Mouse (Mus musculus): ENCODE results near the gene Clic1.
A peak's percentile ranks its signal among the peaks of the same experiment; 100 is the strongest.

Clic1 gene

DNA sequence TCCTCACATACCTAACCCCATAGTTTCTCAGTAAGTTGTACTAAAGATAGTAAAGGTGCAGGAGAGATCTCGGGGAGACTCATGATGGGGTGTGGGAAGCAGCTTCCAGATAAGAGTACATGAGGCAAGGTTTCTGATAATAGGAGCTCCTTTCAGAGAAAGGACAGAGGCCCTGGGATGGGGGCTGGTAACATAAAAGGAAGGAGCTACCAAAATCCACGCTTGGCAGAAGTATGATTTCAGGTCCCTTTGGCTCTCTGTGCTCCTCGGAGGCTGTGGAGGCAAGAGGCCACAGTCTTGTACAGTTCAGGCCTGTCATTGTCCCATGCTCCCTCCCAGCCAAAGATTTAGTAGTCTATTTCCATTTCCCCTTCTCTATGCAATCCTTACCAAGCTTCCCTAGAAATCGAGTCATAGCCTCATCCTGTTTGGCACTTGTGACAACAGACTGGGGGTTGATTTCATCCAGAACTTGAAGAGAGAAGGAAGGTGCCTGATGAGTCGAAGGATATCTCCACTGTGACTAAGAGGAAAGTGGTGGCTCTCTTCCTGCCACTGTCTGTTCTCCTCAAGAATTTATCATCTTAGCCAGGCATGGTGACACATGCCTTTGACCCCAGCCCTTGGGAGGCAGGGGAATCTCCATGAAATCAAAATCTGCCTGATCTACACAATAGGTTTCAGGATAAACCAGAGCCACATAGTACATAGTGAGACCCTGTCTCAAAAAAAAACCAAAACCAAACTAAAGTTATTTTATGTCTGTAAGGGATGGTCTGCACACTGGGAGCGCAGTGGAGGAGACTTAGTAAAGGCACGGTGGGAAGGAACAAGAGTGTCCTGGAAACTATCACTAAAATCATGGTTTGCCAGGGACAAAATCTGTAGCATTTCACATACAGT is 4.6 kb upstream of the Clic1 start:
- no peak for DNase-seq (ENCODE audit: low read depth in 1 of 2, low spot score in 2 of 2)

DNA sequence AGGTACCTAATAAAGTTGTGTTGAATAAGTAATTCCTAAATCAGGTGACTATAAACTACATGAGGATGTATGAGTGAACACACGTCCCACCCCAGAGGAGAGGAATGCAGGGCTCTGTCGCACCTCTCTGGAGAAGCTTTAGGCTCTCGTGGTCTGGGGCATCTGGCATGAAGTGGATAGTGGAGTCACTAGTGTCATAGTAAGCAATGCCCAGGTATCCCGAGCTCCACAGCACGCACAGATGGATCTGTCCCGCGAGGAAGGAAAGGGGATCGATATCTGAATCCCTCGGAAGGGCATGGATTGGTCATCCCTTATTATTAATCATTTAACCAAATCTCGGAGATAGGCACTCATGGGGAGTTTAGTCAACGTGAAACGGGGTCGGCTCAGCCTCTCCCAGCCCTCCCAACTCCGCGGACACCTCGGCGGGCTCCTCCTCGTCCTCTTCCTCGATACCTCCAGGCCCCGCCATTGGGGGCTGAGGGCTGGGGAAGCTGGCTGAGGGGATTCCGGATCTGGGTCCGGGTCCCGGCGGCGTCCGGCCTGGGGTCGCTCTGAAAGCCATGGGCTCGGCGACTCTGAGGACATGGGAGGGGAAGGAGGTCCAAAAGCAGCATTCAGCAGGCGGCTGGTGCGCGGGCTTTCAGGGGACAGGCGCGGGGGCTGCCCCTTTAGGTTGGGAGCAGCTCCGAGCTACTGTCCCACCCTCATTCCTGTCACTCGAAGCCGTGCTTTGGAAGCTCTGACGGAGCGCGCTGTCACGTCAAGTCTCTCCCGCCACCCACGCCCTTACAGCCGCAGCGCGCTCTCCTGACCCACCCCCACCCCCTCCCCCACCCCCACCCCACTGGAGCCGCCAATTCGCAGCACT is 3.7 kb upstream of the Clic1 start:
- DNase-seq (ENCODE audit: low read depth in 1 of 2, low spot score in 2 of 2): no peak

DNA sequence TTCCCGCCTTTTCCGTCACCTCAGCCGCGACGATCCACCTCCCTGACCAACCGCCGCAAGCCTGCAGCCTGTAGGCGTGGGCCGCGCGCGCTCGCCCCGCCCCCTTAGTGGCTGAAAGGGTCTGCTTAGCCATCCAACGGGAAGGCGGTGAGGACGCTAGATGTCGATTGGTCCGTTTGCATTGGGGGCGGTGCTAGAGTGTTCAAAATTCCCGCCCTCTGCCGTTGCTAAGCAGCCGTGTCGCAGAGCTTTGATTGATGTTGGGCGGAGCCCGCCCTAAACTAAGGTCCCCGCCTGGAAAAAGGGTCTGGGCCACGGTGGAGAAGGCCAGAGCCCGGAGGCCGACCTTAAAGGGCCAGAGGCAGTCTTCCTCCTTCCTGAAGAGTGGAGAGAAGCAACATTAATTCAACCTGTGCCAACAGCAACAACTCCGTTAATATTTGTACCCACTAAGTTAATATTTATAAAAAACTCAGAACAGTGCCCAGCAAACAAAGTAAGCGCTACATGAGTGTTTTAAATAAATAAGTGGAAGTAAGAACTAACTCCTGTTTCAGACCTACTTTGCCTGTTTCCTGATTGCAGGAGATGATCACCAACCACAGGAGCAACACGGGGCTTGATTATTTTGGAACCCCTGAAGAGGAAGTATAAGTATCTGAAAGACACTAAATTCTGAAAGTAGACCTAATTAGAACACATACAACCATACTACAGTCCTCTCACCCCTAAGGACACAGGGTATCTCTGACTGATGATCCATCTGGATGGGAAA is 2.9 kb upstream of the Clic1 start, which contains the start of gene Msh5:
TSS of gene Msh5 (minus strand) at position 65 of the 775 bp plus-strand sequence.
- DNase-seq (ENCODE audit: low read depth in 1 of 2, low spot score in 2 of 2): peak; percentile 89

DNA sequence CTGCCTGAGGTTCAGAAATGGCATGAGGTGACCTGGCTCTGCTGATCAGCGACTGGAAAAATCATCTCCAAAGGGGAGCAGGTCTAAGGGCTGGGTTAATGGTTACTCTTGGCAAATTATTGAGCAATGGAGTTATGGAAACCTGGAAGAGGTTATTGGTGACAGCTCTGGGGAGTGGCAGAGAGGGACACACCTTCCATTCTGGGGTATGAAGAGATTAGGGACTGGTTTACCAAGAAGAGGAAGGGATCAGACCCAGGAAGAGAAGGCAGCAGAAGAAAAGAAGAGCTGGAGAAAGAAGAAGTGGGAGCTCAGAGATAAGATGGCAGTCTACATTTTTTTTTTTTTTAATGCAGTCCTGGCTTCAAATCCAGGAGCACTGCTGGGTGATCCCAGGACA is 2.1 kb upstream of the Clic1 start:
- no peak for DNase-seq (ENCODE audit: low read depth in 1 of 2, low spot score in 2 of 2)

DNA sequence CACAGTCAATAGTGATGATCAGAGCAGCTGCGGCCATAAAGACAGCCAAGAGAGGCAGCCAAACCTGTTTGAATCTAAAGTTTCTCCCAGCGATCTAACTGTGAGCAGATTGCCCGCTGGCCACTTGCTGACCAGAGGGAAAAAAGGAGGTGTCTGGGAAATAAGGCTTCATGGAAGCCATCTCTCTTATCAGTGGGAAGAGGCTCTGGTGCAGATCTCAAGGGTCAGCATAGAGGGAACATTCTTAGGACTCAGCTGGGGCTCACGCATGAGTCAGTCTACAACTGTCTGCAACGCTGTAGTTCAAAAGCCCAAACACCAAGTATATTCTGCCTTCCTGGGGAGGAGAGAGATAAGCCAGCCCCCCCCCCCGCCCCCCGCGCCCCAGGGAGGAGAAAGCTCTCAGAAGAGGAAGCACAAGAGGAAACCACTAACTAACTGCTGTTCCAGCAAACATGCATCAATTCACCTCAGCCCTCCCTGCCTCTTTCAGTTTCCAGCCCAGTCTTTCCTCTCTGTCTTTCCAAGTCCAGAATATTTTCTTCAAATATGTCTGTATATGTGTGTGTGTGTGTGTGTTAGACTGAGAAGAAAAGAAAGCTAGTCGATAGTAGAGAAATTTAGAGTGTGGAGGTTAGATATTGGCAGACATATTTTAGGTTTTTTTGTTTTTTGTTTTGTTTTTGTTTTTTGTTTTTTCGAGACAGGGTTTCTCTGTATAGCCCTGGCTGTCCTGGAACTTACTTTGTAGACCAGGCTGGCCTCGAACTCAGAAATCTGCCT is 1.4 kb upstream of the Clic1 start:
- no peak for DNase-seq (ENCODE audit: low read depth in 1 of 2, low spot score in 2 of 2)

DNA sequence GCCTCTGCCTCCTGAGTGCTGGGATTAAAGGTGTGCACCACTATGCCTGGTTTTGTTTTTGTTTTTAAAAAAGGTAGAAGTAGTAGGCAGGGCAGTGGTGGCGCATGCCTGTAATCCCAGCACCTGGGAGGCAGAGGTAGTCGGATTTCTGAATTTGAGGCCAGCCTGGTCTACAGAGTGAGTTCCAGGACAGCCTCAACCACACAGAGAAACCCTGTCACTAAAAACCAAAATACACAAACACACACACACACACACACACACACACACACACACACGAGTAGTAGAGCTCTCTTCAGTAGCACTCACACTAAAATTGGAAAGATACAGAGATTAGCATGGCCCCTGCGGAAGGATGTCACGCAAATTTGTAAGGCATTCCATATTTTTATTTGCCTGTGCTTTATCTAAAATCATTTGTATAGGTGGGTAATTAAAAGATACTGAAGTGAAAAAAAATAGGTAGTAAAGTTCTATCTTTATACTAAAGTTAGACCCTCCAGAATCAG is 780 bp upstream of the Clic1 start:
- no peak for DNase-seq (ENCODE audit: low read depth in 1 of 2, low spot score in 2 of 2)

DNA sequence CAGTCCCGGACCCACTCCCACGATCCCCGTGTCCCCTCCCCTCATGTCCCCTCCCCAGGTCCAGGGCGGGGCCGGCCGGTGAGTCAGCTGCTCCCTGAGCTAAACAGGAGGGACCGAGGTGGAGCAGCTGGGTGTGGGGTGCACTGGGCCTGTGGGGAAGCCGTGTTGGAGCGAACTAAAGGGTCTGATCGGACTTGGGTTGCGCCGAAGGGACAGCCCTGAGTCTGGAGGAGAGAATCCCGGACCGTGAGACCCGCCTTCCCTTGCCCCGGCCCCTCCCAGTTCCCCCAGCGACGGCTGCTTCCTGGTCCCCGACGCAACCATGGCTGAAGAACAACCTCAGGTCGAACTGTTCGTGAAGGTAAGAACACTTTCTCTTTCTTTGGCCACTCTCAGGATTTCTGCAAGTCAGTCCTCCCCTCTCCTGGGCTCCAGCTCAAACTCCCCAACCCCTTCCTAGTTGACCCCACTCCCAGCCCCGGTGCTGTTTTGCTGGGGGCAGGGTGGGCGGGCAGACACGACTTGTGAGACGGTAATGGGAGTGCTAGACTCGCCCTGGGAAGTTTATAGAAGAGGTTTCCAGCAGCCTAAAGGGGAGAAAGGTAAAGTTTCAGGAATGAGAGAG is 472 bp downstream of the Clic1 start:
- DNase-seq (ENCODE audit: low read depth in 1 of 2, low spot score in 2 of 2): peak in 1 of 2 experiments; percentile 55

DNA sequence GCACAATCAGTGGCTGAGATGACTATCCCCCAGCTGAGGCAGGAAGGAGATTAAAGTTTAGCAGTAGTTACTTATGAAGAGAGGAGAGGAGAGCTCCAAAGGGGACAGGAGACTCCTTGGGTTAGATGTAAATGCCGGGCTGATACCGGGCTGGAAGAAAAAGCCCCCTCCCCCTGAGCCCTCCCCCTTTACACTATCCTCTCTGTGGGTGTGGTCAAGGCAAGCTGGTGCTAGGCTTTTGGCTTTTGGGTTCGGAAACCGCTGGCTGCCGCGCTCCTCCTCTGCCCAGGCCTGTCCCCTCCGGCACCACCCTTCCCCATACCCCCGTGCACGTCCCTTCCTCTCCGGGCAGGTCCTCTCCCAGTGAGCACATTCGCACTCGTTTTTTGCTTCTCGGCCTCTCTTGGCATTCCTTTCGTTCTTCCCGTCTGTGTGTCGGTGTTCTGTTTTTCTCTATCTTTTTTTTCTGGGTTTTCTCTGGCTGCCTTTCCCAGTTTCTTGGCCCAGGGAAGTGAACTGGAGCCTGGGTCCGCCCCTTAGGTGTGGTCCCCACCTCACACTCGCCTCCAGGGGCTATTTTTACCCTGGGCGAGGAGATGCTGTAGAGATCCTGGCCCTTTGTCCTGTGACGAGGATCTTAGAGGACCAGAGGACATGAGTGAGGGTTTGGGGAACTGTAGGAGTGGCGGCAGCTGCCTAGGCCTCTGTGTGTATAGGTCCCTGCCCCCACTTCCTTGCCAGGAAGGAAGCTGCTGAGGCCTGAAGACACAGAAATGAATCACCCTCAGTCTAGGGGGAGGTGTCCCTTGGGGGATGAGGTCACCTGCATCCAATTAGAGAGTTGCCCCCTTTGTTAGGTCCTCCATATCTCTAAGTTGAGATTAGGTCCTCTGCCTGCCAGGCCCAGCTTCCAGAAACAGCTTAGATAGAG is 1.7 kb downstream of the Clic1 start:
- DNase-seq (ENCODE audit: low read depth in 1 of 2, low spot score in 2 of 2): peak; percentile 55 to 56

DNA sequence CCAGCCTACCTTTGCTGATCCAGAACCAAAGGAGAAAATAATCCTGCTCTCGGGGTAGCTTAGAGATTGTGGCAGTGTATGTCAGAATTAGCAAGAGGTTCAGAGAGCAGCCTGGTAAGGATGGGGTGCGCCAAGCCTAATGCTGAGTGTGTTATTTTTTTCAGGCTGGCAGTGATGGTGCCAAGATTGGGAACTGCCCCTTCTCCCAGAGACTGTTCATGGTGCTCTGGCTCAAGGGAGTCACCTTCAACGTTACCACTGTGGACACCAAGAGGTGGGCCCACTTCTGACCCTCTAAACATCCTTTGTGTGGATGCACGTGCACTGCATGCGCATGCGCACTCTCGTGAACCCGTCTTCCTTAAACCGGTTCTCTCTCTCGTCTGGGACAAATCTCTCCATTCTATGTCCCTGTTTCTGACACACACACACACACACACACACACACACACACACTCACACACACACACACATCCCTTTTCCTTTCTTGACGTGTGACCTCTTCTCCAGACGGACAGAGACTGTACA is 2.6 kb downstream of the Clic1 start:
- DNase-seq (ENCODE audit: low read depth in 1 of 2, low spot score in 2 of 2): no peak

DNA sequence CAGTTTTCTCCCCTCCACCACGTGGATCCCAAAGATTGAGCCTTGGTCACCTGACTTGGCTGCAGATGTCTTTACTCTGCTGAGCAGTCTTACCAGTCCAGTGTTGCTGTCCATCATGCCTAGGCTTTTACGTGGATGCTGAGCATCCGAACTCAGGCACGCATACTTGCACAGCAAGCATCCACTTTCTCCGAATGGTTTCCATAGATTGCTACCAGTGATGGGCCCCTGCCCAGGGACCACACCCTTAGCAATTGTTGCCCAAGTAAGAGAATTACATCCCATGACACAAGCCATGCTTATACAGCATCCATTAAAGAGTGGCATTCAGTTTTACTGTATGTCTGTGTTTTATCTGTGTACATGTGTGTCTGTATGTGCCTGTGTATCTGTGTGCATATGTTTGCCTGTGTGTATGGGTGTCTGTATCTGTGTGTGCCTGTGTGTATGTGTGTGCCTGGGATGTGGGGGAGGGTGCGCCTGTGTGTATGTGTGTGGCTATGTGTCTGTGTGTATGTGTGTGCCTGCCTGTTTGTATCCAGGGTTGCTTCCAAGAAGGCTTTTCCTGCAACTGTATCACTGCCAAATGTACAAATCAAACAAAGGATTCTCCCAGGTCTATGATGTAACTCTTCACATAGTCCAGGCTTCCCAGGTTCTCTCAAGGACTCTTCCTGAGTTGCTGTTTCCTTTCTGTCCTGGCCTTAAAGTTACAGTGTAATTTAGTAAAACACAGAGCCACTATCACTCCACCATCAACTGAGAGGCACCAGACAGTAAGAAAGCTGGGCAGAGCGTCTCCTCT is 6.1 kb downstream of the Clic1 start:
- DNase-seq (ENCODE audit: low read depth in 1 of 2, low spot score in 2 of 2): no peak

DNA sequence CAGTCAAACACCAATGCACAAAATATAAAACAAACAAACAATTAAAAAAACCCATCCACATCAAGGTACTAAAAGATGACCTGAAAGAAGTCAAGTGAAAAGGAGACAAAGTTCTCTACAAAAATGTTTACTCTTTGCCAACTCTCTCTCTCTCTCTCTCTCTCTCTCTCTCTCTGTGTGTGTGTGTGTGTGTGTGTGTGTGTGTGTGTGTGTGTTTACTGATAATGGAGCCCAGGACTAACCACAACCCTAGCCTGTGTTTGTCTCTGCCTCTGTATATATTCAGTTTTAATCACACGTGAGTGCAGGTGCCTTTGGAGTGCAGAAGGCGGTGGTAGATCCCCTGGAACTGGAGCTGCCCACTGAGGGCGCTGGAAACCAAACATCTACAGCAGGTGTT is 7.3 kb downstream of the Clic1 start:
- no peak for DNase-seq (ENCODE audit: low read depth in 1 of 2, low spot score in 2 of 2)

DNA sequence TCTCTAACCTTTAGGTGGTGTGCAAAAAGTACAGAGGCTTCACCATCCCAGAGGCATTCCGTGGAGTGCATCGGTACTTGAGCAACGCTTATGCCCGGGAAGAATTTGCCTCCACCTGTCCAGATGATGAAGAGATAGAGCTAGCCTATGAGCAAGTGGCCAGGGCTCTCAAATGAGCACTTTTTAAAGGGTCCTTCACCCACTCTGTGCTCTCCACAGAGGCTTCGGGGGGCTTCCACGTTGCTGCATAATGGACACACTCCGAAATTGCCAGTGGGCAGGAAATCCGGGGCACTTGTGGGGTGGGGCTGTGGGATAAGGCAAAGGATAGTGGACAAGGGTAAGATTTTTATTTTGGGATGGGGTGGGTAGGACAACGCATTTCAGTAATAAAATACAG is 8.6 kb downstream of the Clic1 start:
- DNase-seq (ENCODE audit: low read depth in 1 of 2, low spot score in 2 of 2): no peak

DNA sequence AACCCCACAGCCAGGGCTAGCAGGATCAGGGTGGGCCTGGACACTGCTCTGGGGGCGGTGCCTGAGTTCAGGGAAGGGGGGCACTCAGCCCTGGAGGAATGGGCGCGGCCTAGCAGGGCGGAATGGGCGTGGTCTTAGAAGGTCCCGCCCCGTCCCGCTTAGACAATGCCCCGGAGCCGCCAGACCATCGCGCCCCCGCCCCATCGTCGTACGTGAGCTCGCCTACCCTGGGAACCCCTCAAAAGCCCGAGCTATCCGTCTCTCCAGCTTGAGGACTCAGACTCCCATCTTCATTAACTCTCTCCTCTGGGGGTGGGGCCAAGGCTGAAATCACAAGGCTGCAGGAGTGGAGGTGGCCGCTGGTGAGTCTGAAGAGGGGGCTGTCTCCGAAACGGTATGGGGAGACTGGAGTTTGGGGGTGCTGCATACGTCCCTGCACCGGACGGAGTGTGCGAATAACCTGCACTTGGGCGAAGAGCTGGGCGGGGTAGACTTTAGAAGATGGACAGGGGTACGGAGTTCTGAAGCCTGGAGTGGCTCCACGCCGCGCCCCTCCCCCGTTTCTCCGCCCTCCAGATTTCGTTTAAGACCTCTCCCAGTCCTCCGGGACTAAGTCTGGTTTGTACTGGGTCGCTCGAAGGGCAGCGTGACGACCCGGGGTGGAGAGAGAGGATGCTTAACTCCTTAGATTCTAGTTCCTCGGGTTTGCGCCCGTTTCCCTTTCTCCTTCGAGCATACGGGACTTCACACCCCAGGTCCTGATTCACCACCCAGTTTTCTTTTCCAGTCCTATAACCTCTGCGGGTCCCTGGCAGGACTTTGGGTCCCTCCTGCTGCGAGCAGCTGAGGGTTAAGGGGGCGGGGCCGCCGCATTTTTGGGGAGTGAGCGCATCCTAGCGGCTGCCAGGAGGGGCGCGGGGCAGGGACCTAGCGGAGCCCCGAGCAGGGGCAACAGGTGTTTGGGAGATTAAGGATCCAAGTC is 9.4 kb downstream of the Clic1 start, which contains the start of gene Ddah2:
TSS of gene Ddah2 (plus strand) at position 125 of the 982 bp plus-strand sequence.
- peak in 1 of 2 experiments; percentile 65 for DNase-seq (ENCODE audit: low read depth in 1 of 2, low spot score in 2 of 2)

DNA sequence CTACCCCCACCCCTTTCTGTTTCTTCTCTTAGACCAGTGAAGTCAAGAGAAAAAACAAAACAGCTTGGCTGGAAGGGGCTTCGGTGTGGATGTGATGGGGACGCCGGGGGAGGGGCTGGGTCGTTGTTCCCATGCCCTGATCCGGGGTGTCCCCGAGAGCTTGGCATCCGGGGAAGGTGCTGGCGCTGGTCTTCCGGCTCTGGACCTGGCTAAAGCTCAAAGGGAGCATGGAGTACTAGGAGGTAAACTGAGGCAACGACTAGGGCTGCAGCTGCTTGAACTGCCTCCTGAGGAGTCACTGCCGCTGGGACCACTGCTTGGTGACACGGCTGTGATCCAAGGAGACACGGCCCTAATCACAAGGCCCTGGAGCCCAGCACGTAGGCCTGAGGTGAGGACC is 10.3 kb downstream of the Clic1 start:
- DNase-seq (ENCODE audit: low read depth in 1 of 2, low spot score in 2 of 2): no peak

DNA sequence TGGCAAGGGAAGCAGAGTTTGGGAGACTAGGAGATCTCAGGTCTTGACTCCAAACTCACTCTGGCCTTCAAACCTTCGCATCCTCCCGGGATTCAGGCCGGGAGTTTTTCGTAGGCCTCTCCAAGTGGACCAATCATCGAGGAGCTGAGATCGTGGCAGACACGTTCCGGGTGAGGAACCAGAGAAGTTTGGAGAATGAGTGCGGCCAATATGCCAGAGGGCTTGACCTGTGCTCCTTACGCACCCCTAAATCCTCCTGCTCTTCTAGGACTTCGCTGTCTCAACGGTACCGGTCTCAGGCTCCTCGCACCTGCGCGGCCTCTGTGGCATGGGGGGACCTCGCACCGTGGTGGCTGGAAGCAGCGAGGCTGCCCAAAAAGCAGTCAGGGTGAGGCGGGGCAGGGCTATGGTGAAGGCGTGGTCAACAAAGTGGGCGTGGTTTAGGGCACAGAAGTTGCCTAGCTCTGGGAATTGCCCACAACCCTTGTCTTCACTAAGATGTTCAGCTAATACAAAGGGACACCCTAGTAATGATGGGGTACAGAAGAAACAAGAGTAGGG is 11.1 kb downstream of the Clic1 start:
- no peak for DNase-seq (ENCODE audit: low read depth in 1 of 2, low spot score in 2 of 2)

DNA sequence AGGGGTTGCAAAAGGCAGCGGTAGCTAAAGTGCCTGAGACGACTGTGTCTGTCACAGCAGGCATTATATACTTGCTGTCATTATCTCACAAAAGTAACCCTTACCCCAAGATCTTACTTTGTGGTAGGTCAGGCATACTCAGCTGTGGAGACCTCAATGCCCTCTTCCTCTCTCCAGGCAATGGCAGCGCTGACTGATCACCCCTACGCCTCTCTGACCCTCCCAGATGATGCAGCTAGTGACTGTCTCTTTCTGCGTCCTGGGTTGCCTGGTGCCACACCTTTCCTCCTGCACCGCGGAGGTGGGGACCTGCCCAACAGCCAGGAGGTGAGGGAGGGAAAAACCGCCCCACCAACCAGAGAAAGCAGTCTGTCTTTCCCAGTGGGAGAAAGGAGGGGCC is 11.5 kb downstream of the Clic1 start:
- no peak for DNase-seq (ENCODE audit: low read depth in 1 of 2, low spot score in 2 of 2)

Measured in monocyte, adult 2 months (primary cell).